In the genomic region with DNA sequence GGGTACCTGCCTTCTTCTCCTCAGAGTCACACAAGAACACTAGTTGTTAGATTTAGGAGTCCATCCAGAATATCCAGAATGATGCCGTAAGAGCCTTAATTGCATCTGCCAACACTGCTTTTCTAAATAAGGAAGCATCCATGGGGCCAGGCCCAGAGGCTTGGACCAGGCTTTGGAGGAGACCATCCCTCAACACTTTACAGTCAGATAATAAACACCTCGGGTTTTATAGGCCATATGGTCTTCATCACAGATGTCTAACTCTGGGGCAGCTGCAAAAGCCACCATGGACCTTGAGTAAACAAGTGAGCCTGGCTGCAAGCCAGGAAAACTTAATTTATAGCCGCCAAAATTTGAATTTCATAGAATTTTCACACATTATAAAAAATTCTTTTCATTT, we compare ENCODE assay signal across 14 mouse cellular contexts. TPM values are rescaled to one million over a fixed set of nuclear protein-coding genes. Genes with fewer than 3 reads are reported as not detected.
A peak's percentile ranks its signal among the peaks of the same experiment; 100 is the strongest.
DNase-seq lines count a peak whose midpoint lies in the region; ATAC-seq and TF ChIP-seq lines count a peak whose summit lies in the region.
"Had no signal": no experiment of that assay in that cellular context is flagged by ENCODE, and none has a peak within 500 bp of the region (broad histone marks: within the 10 kb centered on the region; RNA-seq: fewer than 3 reads in every experiment).

No protein-coding gene starts in this region.

- H3K4me1 ChIP-seq in intestine, embryonic 14.5 days (replicated peaks; ENCODE audit: control insufficient read depth, insufficient read depth, low read length), result peaks cover 7% of the 10 kb centered on the region
- no peaks in the 10 kb centered on the region for H3K4me1 ChIP-seq in intestine, postnatal 0 days (replicated peaks; ENCODE audit: control insufficient read depth, insufficient read depth, low read length)
- H3K4me1 ChIP-seq in intestine, embryonic 16.5 days (ENCODE audit: control insufficient read depth, insufficient read depth, low read length), result no peaks in the 10 kb centered on the region

- no peaks in the 10 kb centered on the region for H3K36me3 ChIP-seq in intestine, embryonic 14.5 days (ENCODE audit: control insufficient read depth, insufficient read depth, low read length)
- no peaks in the 10 kb centered on the region for H3K36me3 ChIP-seq in intestine, postnatal 0 days (ENCODE audit: control insufficient read depth, insufficient read depth)
- no peaks in the 10 kb centered on the region for H3K36me3 ChIP-seq in intestine, embryonic 16.5 days (ENCODE audit: control insufficient read depth, insufficient read depth, low read length)

- DNase-seq in intestine, embryonic 14.5 days (ENCODE audit: low spot score), result peak; percentile 57
- DNase-seq in retina, postnatal 1 day, result peak; percentile 22
- DNase-seq in retina, embryonic 14.5 days (ENCODE audit: low spot score), result no peak
- DNase-seq in cerebellum, postnatal 14 days, result no peak
- DNase-seq in thymus, postnatal 25 days, result no peak
- DNase-seq: adrenal gland, postnatal 36 days; kidney, adult 18-20 months; lung, adult 2 months; right cerebral cortex, postnatal 25 days had no signal

- no peak overlapping the region for H3K4me2 ChIP-seq in intestine, embryonic 14.5 days (ENCODE audit: low read length)
- H3K4me2 ChIP-seq in intestine, postnatal 0 days (replicated peaks; ENCODE audit: low read depth), result no peak overlapping the region
- no peak overlapping the region for H3K4me2 ChIP-seq in intestine, embryonic 16.5 days (ENCODE audit: low read depth, low read length)
- H3K4me2 ChIP-seq: midbrain, embryonic 11.5 days had no signal

- H3K27ac ChIP-seq in intestine, embryonic 14.5 days (ENCODE audit: low read depth), result peak overlapping the region; percentile 70
- no peak overlapping the region for H3K27ac ChIP-seq in intestine, postnatal 0 days (ENCODE audit: low read depth, low read length)
- H3K27ac ChIP-seq in intestine, embryonic 16.5 days (ENCODE audit: low read length), result 0 out of 2 replicates have a peak overlapping the region, but pooled peaks have one; percentile 13

- no peak overlapping the region for H3K9ac ChIP-seq in intestine, embryonic 14.5 days (ENCODE audit: low read length)
- no peak overlapping the region for H3K9ac ChIP-seq in intestine, postnatal 0 days (ENCODE audit: low read depth, low read length)
- no peak overlapping the region for H3K9ac ChIP-seq in intestine, embryonic 16.5 days (ENCODE audit: low read depth, low read length)

- H3K9me3 ChIP-seq in intestine, embryonic 14.5 days (ENCODE audit: control insufficient read depth, low read length), result no peaks in the 10 kb centered on the region
- no peaks in the 10 kb centered on the region for H3K9me3 ChIP-seq in intestine, postnatal 0 days (ENCODE audit: control insufficient read depth)
- no peaks in the 10 kb centered on the region for H3K9me3 ChIP-seq in intestine, embryonic 16.5 days (ENCODE audit: control insufficient read depth, low read length)

- H3K27me3 ChIP-seq in intestine, embryonic 14.5 days (replicated peaks; ENCODE audit: control insufficient read depth, insufficient read depth, low read length), result no peaks in the 10 kb centered on the region
- H3K27me3 ChIP-seq in intestine, postnatal 0 days (replicated peaks; ENCODE audit: control insufficient read depth, insufficient read depth, low read length), result no peaks in the 10 kb centered on the region
- H3K27me3 ChIP-seq in intestine, embryonic 16.5 days (replicated peaks; ENCODE audit: control insufficient read depth, insufficient read depth, low read length), result no peaks in the 10 kb centered on the region

- no peak overlapping the region for H3K4me3 ChIP-seq in intestine, embryonic 14.5 days (ENCODE audit: low read depth, low read length)
- H3K4me3 ChIP-seq in intestine, postnatal 0 days (ENCODE audit: low read depth, low read length), result no peak overlapping the region
- no peak overlapping the region for H3K4me3 ChIP-seq in intestine, embryonic 16.5 days (ENCODE audit: low read length)
- H3K4me3 ChIP-seq: myocyte had no signal

- TF ChIP-seq CTCF in intestine, postnatal 0 days (IDR thresholded peaks at IDR 0.05; ENCODE audit: low read depth), result no peak

- WGBS in intestine, embryonic 14.5 days, result 29% methylated on average over 3 of the region's 3 CpGs
- WGBS in intestine, postnatal 0 days, result 49% methylated on average over 3 of the region's 3 CpGs
- 40% methylated on average over 3 of the region's 3 CpGs for WGBS in intestine, embryonic 16.5 days

- peak; percentile 71; the same call in 1 of the 2 replicates for ATAC-seq in intestine, embryonic 14.5 days (replicated peaks; ENCODE audit: low FRiP score, low TSS enrichment, low read depth)
- ATAC-seq in intestine, postnatal 0 days, result no peak
- peak; percentile 62; the same call in 1 of the 2 replicates for ATAC-seq in intestine, embryonic 16.5 days
- ATAC-seq: activated CD4-positive, CD25-positive, alpha-beta regulatory T cell, adult 4 months had no signal

RNA-seq across cellular contexts. Expression of gene Tacr1, which starts 53.1 kb away (rescaled TPM):
- polyA plus RNA-seq in intestine, embryonic 14.5 days (2014; fragmentation: Nextera tagmentation; extraction: Ambion mirVana), result 2.8 and 3.7 TPM in 2 replicates
- polyA plus RNA-seq in intestine, postnatal 0 days (2015; fragmentation: Nextera tagmentation; extraction: Ambion mirVana), result 0.87 and 0.99 TPM in 2 replicates
- polyA plus RNA-seq in intestine, embryonic 16.5 days (2015; fragmentation: Nextera tagmentation; extraction: Ambion mirVana), result 0.97 and 1.3 TPM in 2 replicates
- polyA plus RNA-seq: activated CD4-positive, CD25-positive, alpha-beta regulatory T cell, adult 4 months; myocyte had no signal

Comparison
In these comparisons a context has a peak if more than half of its experiments do, and no peak if none do; other contexts are left out.
1. DNase-seq: peak in intestine, embryonic 14.5 days (single experiment) and retina, postnatal 1 day (single experiment); none in retina, embryonic 14.5 days (single experiment), cerebellum, postnatal 14 days (0 of 2) and thymus, postnatal 25 days (single experiment).